In the genomic region with DNA sequence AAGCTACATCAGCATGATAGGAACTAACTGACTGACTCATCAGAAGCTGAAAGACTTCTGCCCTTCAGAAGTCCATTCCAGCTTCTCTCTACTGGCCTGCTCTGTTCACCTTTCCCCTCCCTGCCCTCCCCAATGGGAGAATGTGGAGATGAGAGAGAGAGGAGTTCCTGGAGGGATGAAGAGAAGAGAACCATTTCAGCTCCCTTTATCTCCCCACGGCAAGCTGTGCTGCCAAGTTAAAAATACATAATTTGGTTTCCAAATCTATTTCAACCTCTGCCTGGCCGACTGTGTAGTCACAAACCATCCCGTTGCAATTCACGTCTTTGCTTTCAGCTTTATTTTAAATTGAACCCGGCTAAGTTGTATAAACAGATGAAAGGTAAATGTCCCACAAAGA, we compare ENCODE assay signal across 12 mouse cellular contexts. TPM values are rescaled to one million over a fixed set of nuclear protein-coding genes. Genes with fewer than 3 reads are reported as not detected.
"Had no signal": no experiment of that assay in that cellular context is flagged by ENCODE, and none has a peak within 500 bp of the region (broad histone marks: within the 10 kb centered on the region; RNA-seq: fewer than 3 reads in every experiment).

No protein-coding gene starts in this region.

- DNase-seq: kidney, adult 18-20 months; kidney, postnatal 10 days; kidney, postnatal 4 days; lung, adult 2 months; lung, postnatal 36 days; thymus, postnatal 4 days had no signal

- ATAC-seq: intestine, embryonic 15.5 days; lung, postnatal 0 days; midbrain, embryonic 15.5 days had no signal

RNA-seq across cellular contexts. Expression of a gene that starts 3.9 kb away (rescaled TPM):
- total RNA-seq: megakaryocyte progenitor cell, adult 5-6 weeks; monocyte, adult 5-6 weeks had no signal

RNA-seq across cellular contexts. Expression of a gene that starts 4.1 kb away (rescaled TPM):
- total RNA-seq: megakaryocyte progenitor cell, adult 5-6 weeks; monocyte, adult 5-6 weeks; neutrophil, adult 5-6 weeks had no signal
